Mouse (Mus musculus) midbrain, postnatal 0 days (tissue): ENCODE data around the gene Hoxa10. TPM values are rescaled to one million over a fixed set of nuclear protein-coding genes. Genes with fewer than 3 reads are reported as not detected.

Experiments
- ATAC-seq: fragments of 200-750 bp; cut with Nextera tagmentation; 2 replicates; pipeline ENCODE4 v1.8.0; 2017; ENCODE audit warnings: moderate number of reproducible peaks, mild to moderate bottlenecking, moderate TSS enrichment, moderate library complexity; ENCODE audit not compliant: low FRiP score
- DNase-seq: peaks from one replicate; pipeline ENCODE4 v3.0.0-alpha.2; 2015; ENCODE audit warnings: low spot score
- H3K27ac ChIP-seq: fragments of 300-500 bp; sonication (generic); 2 replicates; pipeline ENCODE4 v1.5.1; 2014; ENCODE audit warnings: low read depth, mild to moderate bottlenecking, low read length, mixed read lengths
- H3K27me3 ChIP-seq: fragments of 300-500 bp; sonication (generic); 2 replicates; pipeline ENCODE4 v1.6.1; 2014; ENCODE audit warnings: low read length, control low read depth, mixed read lengths; ENCODE audit not compliant: insufficient read depth
- H3K36me3 ChIP-seq: fragments of 300-500 bp; sonication (generic); 2 replicates; pipeline ENCODE4 v1.6.1; 2014; ENCODE audit warnings: low read length, control low read depth, mixed read lengths; ENCODE audit not compliant: insufficient read depth
- H3K4me1 ChIP-seq: fragments of 300-500 bp; sonication (generic); 2 replicates; pipeline ENCODE4 v1.6.1; 2014; ENCODE audit warnings: mild to moderate bottlenecking, control low read depth, antibody characterized with exemption, low read length, mixed read lengths; ENCODE audit not compliant: insufficient read depth
- H3K4me2 ChIP-seq: fragments of 300-500 bp; sonication (generic); 2 replicates; pipeline ENCODE4 v1.6.1; 2014; ENCODE audit warnings: low read depth, mild to moderate bottlenecking, low read length, mixed read lengths; ENCODE audit not compliant: poor library complexity, severe bottlenecking
- H3K4me3 ChIP-seq: fragments of 300-500 bp; sonication (generic); 2 replicates; pipeline ENCODE4 v1.5.1; 2014; ENCODE audit warnings: low read depth, mild to moderate bottlenecking, low read length, moderate library complexity
- H3K9ac ChIP-seq: fragments of 300-500 bp; sonication (generic); replicated peaks from 2 replicates; pipeline ENCODE4 v1.6.1; 2014; ENCODE audit warnings: mild to moderate bottlenecking, low read length, moderate library complexity, mixed read lengths; ENCODE audit not compliant: poor library complexity, severe bottlenecking
- H3K9me3 ChIP-seq: fragments of 300-500 bp; sonication (generic); 2 replicates; pipeline ENCODE4 v1.6.1; 2016; ENCODE audit warnings: low read length, control low read depth
- CTCF ChIP-seq: IDR thresholded peaks from 2 replicates; pipeline ENCODE4 v1.5.1; 2016; ENCODE audit warnings: antibody characterized with exemption, mild to moderate bottlenecking
- WGBS: fragments of 180-500 bp; shearing (Covaris S2); extraction: QIAGEN DNeasy Blood & Tissue Kit; methylation state at CpG from one replicate; pipeline ENCODE4 v1.1.7; 2014; 5-methylcytosine and 5-hydroxymethylcytosine counted together
- polyA plus RNA-seq: library from polyadenylated mRNA; unstranded; fragments of >200 nt; fragmentation: Nextera tagmentation; extraction: Ambion mirVana; gene quantifications from 2 replicates; pipeline ENCODE4 v1.2.1, GENCODE M21; 2015
- total RNA-seq: library from RNA; depleted of rRNA; stranded (reverse); fragments of >200 nt; gene quantifications from 2 replicates; pipeline ENCODE4 v1.2.3, GENCODE M21; 2014

Gene Hoxa10
- total and polyA plus RNA-seq, 2 experiments from 2014 or later: not detected

DNA sequence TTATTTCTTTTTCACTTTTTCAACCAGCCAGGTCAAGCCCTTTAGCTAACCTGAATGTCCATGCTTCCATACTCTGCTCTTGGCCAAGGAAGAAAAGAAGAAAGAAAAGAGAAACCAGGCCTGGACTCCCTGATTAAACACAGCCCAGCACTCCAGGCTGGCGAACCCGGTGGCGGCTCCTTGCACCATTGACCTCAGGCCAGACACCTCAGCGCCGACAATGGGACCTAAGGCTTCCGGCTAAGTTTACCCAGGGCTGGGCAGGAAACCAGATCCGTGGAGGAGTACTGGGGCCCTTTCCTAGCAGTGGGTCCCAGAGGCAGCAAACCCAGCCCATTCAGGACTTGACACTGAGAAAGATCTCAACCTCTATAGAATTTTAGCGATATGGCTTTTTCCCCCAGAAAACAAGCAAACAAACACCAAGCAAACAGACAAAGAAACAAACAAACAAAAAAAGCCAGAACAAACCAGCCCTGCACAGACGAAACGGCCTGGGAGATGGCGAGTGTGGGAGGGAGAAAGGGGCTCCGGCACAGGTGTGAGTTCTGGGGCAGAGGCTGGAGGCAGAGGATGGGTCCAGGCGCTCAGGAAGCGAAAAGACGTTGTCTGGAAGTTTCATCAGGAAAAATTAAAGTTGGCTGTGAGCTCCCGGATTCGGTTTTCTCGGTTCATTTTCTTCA lies 8.6 kb downstream of the Hoxa10 start:
- Histone ChIP-seq H3K4me2 (no peak overlapping the region), H3K27me3 (peaks cover 93% of the 10 kb centered on the region), H3K4me3 (no peak overlapping the region), H3K9me3 (no peaks in the 10 kb centered on the region), H3K36me3 (no peaks in the 10 kb centered on the region), H3K27ac (no peak overlapping the region), H3K4me1 (no peaks in the 10 kb centered on the region), H3K9ac (no peak overlapping the region)
- no peak for ATAC-seq
- TF ChIP-seq CTCF: no peak
- no peak for DNase-seq
- WGBS: 2% methylated on average over 18 of the region's 18 CpGs

GRCm38 (mm10) chr6:52230516-52231165 lies 10.0 kb downstream of the Hoxa10 start, which contains the start of gene Hoxa9:
TSS of gene Hoxa9 (minus strand) at chr6:52231089.
- Histone ChIP-seq H3K4me2 (no peak within 1 kb of the TSS), H3K9me3 (no peaks in the 10 kb centered on the region), H3K36me3 (no peaks in the 10 kb centered on the region), H3K27ac (no peak within 1 kb of the TSS), H3K9ac (no peak within 1 kb of the TSS), H3K4me1 (no peaks in the 10 kb centered on the region), H3K4me3 (no peak within 1 kb of the TSS), H3K27me3 (peaks cover 90% of the 10 kb centered on the region)
- no peak for DNase-seq
- no peak for TF ChIP-seq CTCF
- no peak for ATAC-seq
- WGBS: under 1% methylated on average over 24 of the region's 36 CpGs

GRCm38 (mm10) chr6:52229558-52230416 lies 10.9 kb downstream of the Hoxa10 start:
- no peak for TF ChIP-seq CTCF
- no peak overlapping the region for H3K27ac ChIP-seq
- H3K27me3 ChIP-seq: peaks cover 90% of the 10 kb centered on the region
- no peaks in the 10 kb centered on the region for H3K4me1 ChIP-seq
- no peaks in the 10 kb centered on the region for H3K36me3 ChIP-seq
- 3% methylated on average over 43 of the region's 44 CpGs for WGBS
- no peak overlapping the region for H3K4me3 ChIP-seq
- ATAC-seq (no peak), DNase-seq (no peak)
- H3K9me3 ChIP-seq: no peaks in the 10 kb centered on the region
- no peak overlapping the region for H3K4me2 ChIP-seq
- no peak overlapping the region for H3K9ac ChIP-seq

DNA sequence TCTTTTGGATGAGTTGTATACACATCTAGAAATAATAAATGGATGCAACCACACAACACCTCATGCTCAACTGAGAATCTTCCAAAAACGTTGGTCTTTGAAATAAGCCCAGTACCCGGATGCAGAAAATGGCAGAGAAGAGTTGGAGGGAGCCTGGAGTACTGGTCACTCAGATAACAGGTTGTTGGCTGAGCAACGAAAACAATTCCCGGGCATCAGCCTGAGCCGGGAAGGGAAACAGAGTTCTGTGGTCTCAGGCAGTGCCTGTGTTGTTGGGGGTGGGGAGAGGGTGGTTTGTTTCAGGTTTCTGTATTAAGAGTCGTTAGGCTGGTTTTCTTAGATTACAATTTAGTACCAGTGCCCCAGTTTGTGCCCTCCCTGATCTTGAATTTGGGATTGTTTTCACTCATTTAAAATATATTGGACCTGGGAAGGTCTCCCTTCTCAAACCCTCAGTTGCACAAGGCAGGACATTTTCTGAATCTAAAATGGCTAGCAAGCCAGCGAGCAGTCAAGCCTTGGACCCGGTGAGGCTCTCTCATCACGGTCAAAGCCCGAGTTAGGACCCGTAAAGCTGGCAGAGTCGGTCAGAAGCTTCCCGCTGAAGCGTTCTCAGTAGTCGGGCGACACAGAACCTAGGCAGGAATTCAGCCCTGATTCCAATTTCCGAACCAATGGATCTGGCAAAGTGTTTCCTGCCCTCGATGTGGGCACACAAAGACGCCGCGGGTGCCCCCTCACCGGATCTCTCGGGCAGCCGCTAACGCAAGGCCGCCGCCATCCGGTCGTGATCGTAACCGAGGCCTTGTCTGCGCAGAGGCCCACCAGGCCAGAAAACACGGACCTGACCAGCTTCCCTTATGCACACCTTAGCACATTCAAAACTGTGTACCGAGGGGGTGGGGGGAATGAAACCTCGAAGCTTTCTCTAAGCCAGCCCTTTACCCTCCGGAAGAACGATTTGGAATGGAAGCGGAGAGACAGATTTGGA lies 11.9 kb downstream of the Hoxa10 start:
- no peak for TF ChIP-seq CTCF
- H3K4me1 ChIP-seq: no peaks in the 10 kb centered on the region
- H3K9me3 ChIP-seq: no peaks in the 10 kb centered on the region
- no peaks in the 10 kb centered on the region for H3K36me3 ChIP-seq
- DNase-seq: no peak
- H3K4me3 ChIP-seq: no peak overlapping the region
- WGBS: 2% methylated on average over 38 of the region's 38 CpGs
- peaks cover 90% of the 10 kb centered on the region for H3K27me3 ChIP-seq
- no peak for ATAC-seq
- H3K9ac ChIP-seq: no peak overlapping the region
- no peak overlapping the region for H3K4me2 ChIP-seq
- no peak overlapping the region for H3K27ac ChIP-seq

GRCm38 (mm10) chr6:52227470-52228222 lies 13.0 kb downstream of the Hoxa10 start:
- ATAC-seq: no peak
- no peak overlapping the region for H3K9ac ChIP-seq

More at GRCm38 (mm10) chr6:52227470-52228222, 13.0 kb downstream of the Hoxa10 start:
- WGBS: 3% methylated on average over 11 of the region's 11 CpGs
- Histone ChIP-seq H3K27ac (no peak overlapping the region), H3K4me1 (no peaks in the 10 kb centered on the region), H3K4me3 (no peak overlapping the region), H3K4me2 (no peak overlapping the region), H3K36me3 (no peaks in the 10 kb centered on the region), H3K9me3 (no peaks in the 10 kb centered on the region), H3K27me3 (peaks cover 87% of the 10 kb centered on the region)
- TF ChIP-seq CTCF: no peak
- DNase-seq: no peak
